Mouse (Mus musculus): ENCODE results near the gene Nsmce1. TPM values are rescaled to one million over a fixed set of nuclear protein-coding genes. Genes with fewer than 3 reads are reported as not detected.

Gene Nsmce1
- total and polyA plus RNA-seq, 3 experiments = 58.1 to 59.2 TPM; not detected in 1

DNA sequence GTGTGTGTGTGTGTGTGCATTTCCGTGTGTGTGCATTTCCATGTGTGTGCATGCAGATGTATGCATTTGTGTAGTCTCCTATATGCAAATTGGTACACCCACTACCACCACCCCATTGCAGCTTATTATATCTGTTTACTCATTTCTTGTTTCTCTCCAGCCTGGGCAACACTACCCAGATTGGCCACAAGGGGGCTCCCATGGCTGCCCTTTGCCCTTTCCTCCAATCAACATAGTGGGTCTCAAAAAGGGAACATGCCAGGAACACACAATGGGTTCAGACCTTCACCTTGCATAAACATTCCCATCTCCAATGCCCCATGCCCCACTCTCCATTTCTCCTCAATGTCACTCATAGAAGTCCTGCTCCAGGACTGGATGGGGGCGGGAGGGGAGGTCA lies 71.2 kb downstream of the Nsmce1 start (continued):
- TF ChIP-seq ELF1 (IDR thresholded peaks at IDR 0.05; ENCODE audit: low read depth, low read length) (no peak), GABPA (IDR thresholded peaks at IDR 0.05; ENCODE audit: low read depth, low read length) (no peak), EP300 (IDR thresholded peaks at IDR 0.05; ENCODE audit: low read depth in 1 of 2, low read length in 2 of 2) (no peak), CTCF (IDR thresholded peaks at IDR 0.05 in 2 of 3, conservative IDR thresholded peaks at IDR 0.05 in 1 of 3; ENCODE audit: control insufficient read depth in 1 of 3, insufficient read depth in 1 of 3, low read depth in 2 of 3, low read length in 3 of 3, poor library complexity in 1 of 3, severe bottlenecking in 1 of 3) (peak; percentile 91 to 96 (median 96)), ZKSCAN1 (IDR thresholded peaks at IDR 0.05; ENCODE audit: low read depth, low read length) (peak; percentile 98), MYB (IDR thresholded peaks at IDR 0.05; ENCODE audit: low read depth, low read length) (no peak), TBP (IDR thresholded peaks at IDR 0.05; ENCODE audit: low read depth, low read length) (no peak), NELFE (IDR thresholded peaks at IDR 0.05; ENCODE audit: low read depth, low read length) (no peak)

DNA sequence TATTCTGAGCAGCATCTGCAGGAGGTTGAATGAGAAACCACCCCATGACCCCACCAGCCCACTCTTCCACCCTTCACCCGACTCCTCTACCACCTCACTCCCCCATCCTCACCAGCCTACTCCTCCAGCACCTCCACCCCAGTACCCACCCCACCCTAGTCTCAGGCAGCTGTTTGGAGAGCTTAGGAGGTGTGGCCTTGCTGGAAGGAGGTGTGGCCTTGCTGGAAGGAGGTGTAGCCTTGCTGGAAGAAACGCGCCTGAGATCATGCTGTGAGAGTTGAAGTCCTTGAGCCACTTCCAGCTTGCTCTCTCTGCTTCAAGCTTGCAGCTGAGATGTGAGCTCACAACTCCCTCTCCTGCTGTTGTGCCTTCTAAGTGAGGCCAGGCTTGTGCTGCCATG lies 73.0 kb downstream of the Nsmce1 start:
- Histone ChIP-seq H3K27ac (ENCODE audit: control insufficient read depth, low read depth, low read length) (no peak overlapping the region), H3K4me3 (ENCODE audit: control insufficient read depth in 1 of 2, insufficient read depth in 1 of 2, low read depth in 2 of 2, low read length in 2 of 2) (peak overlapping the region; percentile 7 to 45; a peak in 2 of 4 replicates), H3K9me3 (replicated peaks; ENCODE audit: insufficient read depth, low read length) (no peaks in the 10 kb centered on the region), H3K9ac (ENCODE audit: control insufficient read depth, low read depth, low read length, poor library complexity, severe bottlenecking) (no peak overlapping the region; the same call in 1 of the 2 replicates), H3K79me2 (ENCODE audit: control insufficient read depth, insufficient read depth, low read length, poor library complexity) (no peaks in the 10 kb centered on the region), H3K27me3 (ENCODE audit: control insufficient read depth in 1 of 2, insufficient read depth in 2 of 2, low read length in 2 of 2) (no peaks in the 10 kb centered on the region), H3K4me1 (ENCODE audit: control insufficient read depth in 1 of 2, insufficient read depth in 2 of 2, low read length in 2 of 2) (peaks cover 35 to 47% of the 10 kb centered on the region in 2 experiments), H3K36me3 (ENCODE audit: control insufficient read depth in 1 of 2, insufficient read depth in 2 of 2, low read length in 2 of 2) (peaks cover 0 to 29% of the 10 kb centered on the region in 2 experiments; a peak in 2 of 4 replicates)
- TF ChIP-seq POLR2A (IDR thresholded peaks at IDR 0.05; ENCODE audit: control insufficient read depth in 1 of 2, insufficient read depth in 1 of 2, low read depth in 1 of 2, low read length in 2 of 2, poor library complexity in 1 of 2) (no peak), MEF2A (IDR thresholded peaks at IDR 0.05; ENCODE audit: extremely low read depth, insufficient replicate concordance, low read depth, low read length, poor library complexity, severe bottlenecking) (no peak), EP300 (IDR thresholded peaks at IDR 0.05; ENCODE audit: low read depth in 1 of 2, low read length in 2 of 2) (no peak), MAZ (IDR thresholded peaks at IDR 0.05; ENCODE audit: low read depth, low read length) (no peak), BHLHE40 (IDR thresholded peaks at IDR 0.05; ENCODE audit: borderline replicate concordance, low read depth, low read length) (no peak), SMC3 (IDR thresholded peaks at IDR 0.05; ENCODE audit: low read depth, low read length) (peak; percentile 19; the same call in 1 of the 2 replicates), MYB (IDR thresholded peaks at IDR 0.05; ENCODE audit: low read depth, low read length) (no peak), ETS1 (IDR thresholded peaks at IDR 0.05; ENCODE audit: low read depth, low read length) (no peak), GABPA (IDR thresholded peaks at IDR 0.05; ENCODE audit: low read depth, low read length) (no peak), MAFK (IDR thresholded peaks at IDR 0.05; ENCODE audit: borderline replicate concordance, low read depth, low read length) (no peak), CHD2 (IDR thresholded peaks at IDR 0.05; ENCODE audit: low read length) (no peak), ZC3H11A (IDR thresholded peaks at IDR 0.05; ENCODE audit: low read depth, low read length) (no peak), TAL1 (IDR thresholded peaks at IDR 0.05; ENCODE audit: low read length) (no peak), POLR2AphosphoS5 (IDR thresholded peaks at IDR 0.05; ENCODE audit: borderline replicate concordance, low read depth, low read length) (no peak), UBTF (IDR thresholded peaks at IDR 0.05; ENCODE audit: borderline replicate concordance, insufficient read depth, low read depth, low read length) (no peak), NRF1 (IDR thresholded peaks at IDR 0.05; ENCODE audit: insufficient read depth, low read depth, low read length, poor library complexity, severe bottlenecking) (no peak), USF2 (IDR thresholded peaks at IDR 0.05; ENCODE audit: borderline replicate concordance in 1 of 2, insufficient read depth in 1 of 2, low read depth in 1 of 2, low read length in 2 of 2) (no peak), MAX (IDR thresholded peaks at IDR 0.05; ENCODE audit: low read length) (peak; percentile 40; the same call in 1 of the 2 replicates), RCOR1 (IDR thresholded peaks at IDR 0.05; ENCODE audit: low read depth, low read length) (no peak), SIN3A (IDR thresholded peaks at IDR 0.05; ENCODE audit: low read length) (peak; percentile 29; the same call in 1 of the 2 replicates)
- peak; percentile 80 for DNase-seq (ENCODE audit: low read depth, low spot score)
